ENCODE assay signal across 10 mouse cellular contexts in the genomic region with DNA sequence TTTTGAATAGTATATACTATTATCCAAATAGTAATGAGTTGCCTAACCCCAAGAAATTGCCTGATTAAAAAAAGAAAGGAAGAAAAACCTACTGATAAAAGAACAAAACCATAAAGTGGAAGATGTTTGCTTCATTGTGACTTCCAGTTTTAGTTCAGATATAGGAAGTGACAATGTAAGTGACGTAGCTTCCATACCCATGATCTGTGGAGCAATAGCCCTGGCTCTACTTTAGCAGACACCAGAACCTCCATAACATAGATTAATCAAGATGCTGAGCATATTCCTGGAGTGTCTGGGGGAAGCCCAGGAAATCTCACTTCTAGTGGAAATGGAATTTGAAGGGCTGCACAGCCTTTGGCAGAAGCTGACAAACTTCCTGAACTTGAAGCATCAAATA.
"Had no signal": no experiment of that assay in that cellular context is flagged by ENCODE, and none has a peak within 500 bp of the region (broad histone marks: within the 10 kb centered on the region; RNA-seq: fewer than 3 reads in every experiment).

No protein-coding gene starts in this region.

- ATAC-seq: midbrain, embryonic 13.5 days; midbrain, embryonic 15.5 days had no signal

- DNase-seq: lung, adult 18-20 months; lung, embryonic 14.5 days; lung, postnatal 10 days; right cerebral cortex, postnatal 14 days; spleen, adult 18-20 months; thymus, adult 18-20 months; thymus, postnatal 14 days; thymus, postnatal 36 days had no signal
